Mouse (Mus musculus): Measurements from ENCODE around the gene Ryk. TPM values are rescaled to one million over a fixed set of nuclear protein-coding genes. Genes with fewer than 3 reads are reported as not detected.

Gene Ryk
- polyA plus RNA-seq, 1 experiment from 2014 or later: 24.1 TPM

- ATAC-seq (replicated peaks; ENCODE audit: low FRiP score, low read depth): no peak
Measured at GRCm38 (mm10) chr9:102892480-102893355, 58.0 kb downstream of the Ryk start.

GRCm38 (mm10) chr9:102893356-102893870 is 58.7 kb downstream of the Ryk start:
- Histone ChIP-seq H3K36me3 (ENCODE audit: insufficient read depth, low read length) (peaks cover 20% of the 10 kb centered on the region; the same call in 1 of the 2 replicates), H3K4me1 (replicated peaks; ENCODE audit: insufficient read depth, low read length) (no peaks in the 10 kb centered on the region), H3K27me3 (ENCODE audit: insufficient read depth, low read length) (no peaks in the 10 kb centered on the region), H3K27ac (no peak overlapping the region), H3K4me3 (replicated peaks; ENCODE audit: low read depth, low read length) (no peak overlapping the region), H3K9me3 (replicated peaks; ENCODE audit: low read length) (no peaks in the 10 kb centered on the region), H3K9ac (ENCODE audit: low read depth, low read length) (no peak overlapping the region), H3K4me2 (ENCODE audit: low read length) (no peak overlapping the region)
- TF ChIP-seq CTCF (IDR thresholded peaks at IDR 0.05; ENCODE audit: low read depth): no peak
- no peak for ATAC-seq (replicated peaks; ENCODE audit: low FRiP score, low read depth)
- 86% methylated on average over 11 of the region's 11 CpGs for WGBS
- no peak for DNase-seq (ENCODE audit: low spot score)

More at GRCm38 (mm10) chr9:102892480-102893355, 58.0 kb downstream of the Ryk start:
- no peaks in the 10 kb centered on the region for H3K9me3 ChIP-seq (replicated peaks; ENCODE audit: low read length)
- no peak overlapping the region for H3K9ac ChIP-seq (ENCODE audit: low read depth, low read length)
- DNase-seq (ENCODE audit: low spot score): no peak
- no peak overlapping the region for H3K27ac ChIP-seq
- TF ChIP-seq CTCF (IDR thresholded peaks at IDR 0.05; ENCODE audit: low read depth): no peak
- H3K27me3 ChIP-seq (ENCODE audit: insufficient read depth, low read length): no peaks in the 10 kb centered on the region
- H3K4me1 ChIP-seq (replicated peaks; ENCODE audit: insufficient read depth, low read length): no peaks in the 10 kb centered on the region
- H3K36me3 ChIP-seq (ENCODE audit: insufficient read depth, low read length): peaks cover 23% of the 10 kb centered on the region; the same call in 1 of the 2 replicates
- no peak overlapping the region for H3K4me3 ChIP-seq (replicated peaks; ENCODE audit: low read depth, low read length)
- 89% methylated on average over 7 of the region's 7 CpGs for WGBS
- H3K4me2 ChIP-seq (ENCODE audit: low read length): no peak overlapping the region

DNA sequence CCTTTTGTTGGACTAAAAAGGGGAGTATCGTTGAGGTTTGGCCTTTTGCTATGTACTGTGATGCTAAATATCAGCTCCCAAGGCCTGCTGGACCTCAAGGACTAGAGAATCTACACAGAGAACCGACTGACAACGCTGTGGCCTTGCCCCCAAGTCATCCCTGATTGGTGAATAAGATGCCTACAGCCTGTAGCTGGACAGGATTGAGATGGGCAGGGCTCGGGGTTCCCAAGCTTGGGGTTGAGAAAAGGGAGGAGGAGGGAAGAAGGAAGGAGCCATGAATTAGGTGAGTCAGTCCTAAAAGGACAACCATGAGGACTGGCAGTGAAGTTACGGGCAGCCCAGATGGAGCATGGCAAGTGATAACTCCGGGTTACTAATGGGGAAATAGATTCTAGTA is 65.2 kb downstream of the Ryk start:
- WGBS: 95% methylated on average over 6 of the region's 6 CpGs

GRCm38 (mm10) chr9:102902308-102902707 is 67.6 kb downstream of the Ryk start:
- Histone ChIP-seq H3K9ac (ENCODE audit: low read depth, low read length) (no peak overlapping the region), H3K4me2 (ENCODE audit: low read length) (no peak overlapping the region), H3K9me3 (replicated peaks; ENCODE audit: low read length) (no peaks in the 10 kb centered on the region), H3K27ac (no peak overlapping the region), H3K27me3 (ENCODE audit: insufficient read depth, low read length) (no peaks in the 10 kb centered on the region), H3K4me3 (replicated peaks; ENCODE audit: low read depth, low read length) (no peak overlapping the region), H3K36me3 (ENCODE audit: insufficient read depth, low read length) (peaks cover 39% of the 10 kb centered on the region), H3K4me1 (replicated peaks; ENCODE audit: insufficient read depth, low read length) (no peaks in the 10 kb centered on the region)
- no peak for ATAC-seq (replicated peaks; ENCODE audit: low FRiP score, low read depth)
- TF ChIP-seq CTCF (IDR thresholded peaks at IDR 0.05; ENCODE audit: low read depth): no peak
- DNase-seq (ENCODE audit: low spot score): no peak
- WGBS: 94% methylated on average over 7 of the region's 7 CpGs

More for the DNA sequence above, 65.2 kb downstream of the Ryk start:
- peaks cover 32% of the 10 kb centered on the region for H3K36me3 ChIP-seq (ENCODE audit: insufficient read depth, low read length)
- no peak for TF ChIP-seq CTCF (IDR thresholded peaks at IDR 0.05; ENCODE audit: low read depth)
- no peak overlapping the region for H3K27ac ChIP-seq
- no peak for DNase-seq (ENCODE audit: low spot score)
- no peak for ATAC-seq (replicated peaks; ENCODE audit: low FRiP score, low read depth)
- H3K9ac ChIP-seq (ENCODE audit: low read depth, low read length): no peak overlapping the region
- H3K4me2 ChIP-seq (ENCODE audit: low read length): no peak overlapping the region
- H3K4me1 ChIP-seq (replicated peaks; ENCODE audit: insufficient read depth, low read length): no peaks in the 10 kb centered on the region
- H3K9me3 ChIP-seq (replicated peaks; ENCODE audit: low read length): no peaks in the 10 kb centered on the region
- no peaks in the 10 kb centered on the region for H3K27me3 ChIP-seq (ENCODE audit: insufficient read depth, low read length)
- H3K4me3 ChIP-seq (replicated peaks; ENCODE audit: low read depth, low read length): no peak overlapping the region

GRCm38 (mm10) chr9:102904952-102905351 is 70.2 kb downstream of the Ryk start:
- no peak for DNase-seq (ENCODE audit: low spot score)
- 89% methylated on average over 6 of the region's 6 CpGs for WGBS

GRCm38 (mm10) chr9:102906781-102907180 is 72.1 kb downstream of the Ryk start:
- TF ChIP-seq CTCF (IDR thresholded peaks at IDR 0.05; ENCODE audit: low read depth): no peak
- ATAC-seq (replicated peaks; ENCODE audit: low FRiP score, low read depth): no peak
- Histone ChIP-seq H3K4me3 (replicated peaks; ENCODE audit: low read depth, low read length) (no peak overlapping the region), H3K27ac (no peak overlapping the region), H3K4me1 (replicated peaks; ENCODE audit: insufficient read depth, low read length) (no peaks in the 10 kb centered on the region), H3K27me3 (ENCODE audit: insufficient read depth, low read length) (no peaks in the 10 kb centered on the region), H3K9ac (ENCODE audit: low read depth, low read length) (no peak overlapping the region), H3K36me3 (ENCODE audit: insufficient read depth, low read length) (peaks cover 41% of the 10 kb centered on the region; the same call in 1 of the 2 replicates), H3K9me3 (replicated peaks; ENCODE audit: low read length) (no peaks in the 10 kb centered on the region), H3K4me2 (ENCODE audit: low read length) (no peak overlapping the region)
- WGBS: 87% methylated on average over 12 of the region's 12 CpGs
- no peak for DNase-seq (ENCODE audit: low spot score)

More at GRCm38 (mm10) chr9:102904952-102905351, 70.2 kb downstream of the Ryk start:
- Histone ChIP-seq H3K36me3 (ENCODE audit: insufficient read depth, low read length) (peaks cover 41% of the 10 kb centered on the region), H3K27ac (no peak overlapping the region), H3K27me3 (ENCODE audit: insufficient read depth, low read length) (no peaks in the 10 kb centered on the region), H3K4me2 (ENCODE audit: low read length) (no peak overlapping the region), H3K4me3 (replicated peaks; ENCODE audit: low read depth, low read length) (no peak overlapping the region), H3K4me1 (replicated peaks; ENCODE audit: insufficient read depth, low read length) (no peaks in the 10 kb centered on the region), H3K9ac (ENCODE audit: low read depth, low read length) (no peak overlapping the region), H3K9me3 (replicated peaks; ENCODE audit: low read length) (no peaks in the 10 kb centered on the region)
- no peak for ATAC-seq (replicated peaks; ENCODE audit: low FRiP score, low read depth)
- no peak for TF ChIP-seq CTCF (IDR thresholded peaks at IDR 0.05; ENCODE audit: low read depth)

Measured in kidney, postnatal 0 days (tissue).